Mouse (Mus musculus) liver, adult 2 months (tissue): Measurements from ENCODE around the gene Arhgap22. TPM values are rescaled to one million over a fixed set of nuclear protein-coding genes. Genes with fewer than 3 reads are reported as not detected.

Experiments used
- DNase-seq: peaks from one replicate; pipeline ENCODE4 v3.0.0-alpha.2; 2011; ENCODE audit warnings: low read depth, low spot score; ENCODE audit errors: extremely low read depth
- H3K27ac ChIP-seq: fragments of 200-500 bp; replicated peaks from 2 replicates; pipeline ENCODE4 v1.5.1; 2012; ENCODE audit warnings: low read depth, mild to moderate bottlenecking, control low read depth, inconsistent platforms, low read length; ENCODE audit not compliant: insufficient read depth
- H3K27me3 ChIP-seq: fragments of 200-500 bp; 2 replicates; pipeline ENCODE4 v1.6.1; 2012; ENCODE audit warnings: mild to moderate bottlenecking, moderate library complexity, low read length, inconsistent platforms; ENCODE audit not compliant: control insufficient read depth, insufficient read depth
- H3K36me3 ChIP-seq: fragments of 200-500 bp; 2 replicates; pipeline ENCODE4 v1.6.1; 2012; ENCODE audit warnings: low read length, inconsistent platforms; ENCODE audit not compliant: control insufficient read depth, insufficient read depth
- H3K4me1 ChIP-seq: fragments of 200-500 bp; 2 replicates; pipeline ENCODE4 v1.6.1; 2011; ENCODE audit warnings: low read length; ENCODE audit not compliant: control insufficient read depth, insufficient read depth
- H3K4me3 ChIP-seq: fragments of 200-500 bp; 2 replicates; pipeline ENCODE4 v1.5.1; 2011; ENCODE audit warnings: low read depth, mild to moderate bottlenecking, control low read depth, low read length, moderate library complexity; ENCODE audit not compliant: insufficient read depth
- H3K79me2 ChIP-seq: fragments of 200-500 bp; 2 replicates; pipeline ENCODE4 v1.6.1; 2012; ENCODE audit warnings: inconsistent platforms, mild to moderate bottlenecking, low read length, moderate library complexity; ENCODE audit not compliant: control insufficient read depth, insufficient read depth
- H3K9ac ChIP-seq: fragments of 200-500 bp; 2 replicates; pipeline ENCODE4 v1.6.1; 2012; ENCODE audit warnings: low read depth, mild to moderate bottlenecking, control low read depth, inconsistent platforms, low read length
- CTCF ChIP-seq: fragments of 200-500 bp; IDR thresholded peaks from 2 replicates; pipeline ENCODE4 v1.5.1; 2011; ENCODE audit warnings: low read depth, low read length, control low read depth
- POLR2A ChIP-seq: fragments of 200-500 bp; IDR thresholded peaks from 2 replicates; pipeline ENCODE4 v1.6.1; 2011; ENCODE audit warnings: low read length, control low read depth; ENCODE audit not compliant: insufficient read depth; ENCODE audit errors: extremely low read depth
- WGBS: fragments of 180-500 bp; shearing (Covaris S2); methylation state at CpG from one replicate; pipeline ENCODE4 v1.1.7; 2018; 5-methylcytosine and 5-hydroxymethylcytosine counted together
- polyA plus RNA-seq: library from polyadenylated mRNA; depleted of rRNA; stranded (reverse); fragments of >200 nt; gene quantifications from 2 replicates; pipeline ENCODE4 v1.2.3, GENCODE M21; 2012
- total RNA-seq: library from RNA; depleted of rRNA; stranded (reverse); fragments of >200 nt; gene quantifications from 2 replicates; pipeline ENCODE4 v1.2.3, GENCODE M21; 2014

Arhgap22 gene
- total and polyA plus RNA-seq, 2 experiments, result 0.09 to 0.57 TPM

- TF ChIP-seq POLR2A (no peak), CTCF (no peak)
- WGBS, result 86% methylated on average over 14 of the region's 14 CpGs
- H3K4me3 ChIP-seq, result no peak overlapping the region
- no peak for DNase-seq
- H3K9ac ChIP-seq, result no peak overlapping the region
- H3K27ac ChIP-seq, result no peak overlapping the region
- no peaks in the 10 kb centered on the region for H3K79me2 ChIP-seq
- no peaks in the 10 kb centered on the region for H3K27me3 ChIP-seq
- no peaks in the 10 kb centered on the region for H3K36me3 ChIP-seq
- H3K4me1 ChIP-seq, result no peaks in the 10 kb centered on the region
Observed at GRCm38 (mm10) chr14:33343131-33343725, 129.4 kb downstream of the Arhgap22 start.

- H3K79me2 ChIP-seq, result no peaks in the 10 kb centered on the region
- DNase-seq, result no peak
- TF ChIP-seq POLR2A (no peak), CTCF (no peak)
- H3K27ac ChIP-seq, result no peak overlapping the region
- no peaks in the 10 kb centered on the region for H3K36me3 ChIP-seq
- H3K27me3 ChIP-seq, result peaks cover 4% of the 10 kb centered on the region
- H3K4me3 ChIP-seq, result no peak overlapping the region
- H3K9ac ChIP-seq, result no peak overlapping the region
- no peaks in the 10 kb centered on the region for H3K4me1 ChIP-seq
- WGBS, result 83% methylated on average over 6 of the region's 6 CpGs
Observed at GRCm38 (mm10) chr14:33346546-33346945, 132.7 kb downstream of the Arhgap22 start.

- Histone ChIP-seq H3K27ac (no peak overlapping the region), H3K9ac (no peak overlapping the region), H3K79me2 (no peaks in the 10 kb centered on the region), H3K4me3 (no peak overlapping the region), H3K36me3 (no peaks in the 10 kb centered on the region), H3K27me3 (peaks cover 4% of the 10 kb centered on the region), H3K4me1 (no peaks in the 10 kb centered on the region)
- TF ChIP-seq POLR2A, result no peak
- TF ChIP-seq CTCF, result no peak
- 59% methylated on average over 4 of the region's 4 CpGs for WGBS
- no peak for DNase-seq
Observed at GRCm38 (mm10) chr14:33347738-33348137, 133.9 kb downstream of the Arhgap22 start.

- Histone ChIP-seq H3K27me3 (peaks cover 4% of the 10 kb centered on the region), H3K79me2 (no peaks in the 10 kb centered on the region), H3K27ac (no peak overlapping the region), H3K36me3 (no peaks in the 10 kb centered on the region), H3K4me1 (no peaks in the 10 kb centered on the region), H3K4me3 (no peak overlapping the region), H3K9ac (no peak overlapping the region)
- DNase-seq, result no peak
- WGBS, result 78% methylated on average over 1 of the region's 1 CpGs
- TF ChIP-seq POLR2A (no peak), CTCF (no peak)
Observed at GRCm38 (mm10) chr14:33348146-33348545, 134.3 kb downstream of the Arhgap22 start.

- 10% methylated on average over 42 of the region's 42 CpGs for WGBS
- H3K4me1 ChIP-seq, result no peaks in the 10 kb centered on the region
- H3K9ac ChIP-seq, result no peak overlapping the region
- H3K36me3 ChIP-seq, result no peaks in the 10 kb centered on the region
- TF ChIP-seq POLR2A, result no peak
- TF ChIP-seq CTCF, result no peak
- H3K27me3 ChIP-seq, result peaks cover 4% of the 10 kb centered on the region
- no peak for DNase-seq
- H3K79me2 ChIP-seq, result no peaks in the 10 kb centered on the region
- H3K4me3 ChIP-seq, result no peak overlapping the region
- H3K27ac ChIP-seq, result no peak overlapping the region
Observed at GRCm38 (mm10) chr14:33351019-33351418, 137.2 kb downstream of the Arhgap22 start.

- Histone ChIP-seq H3K27me3 (peaks cover 4% of the 10 kb centered on the region), H3K36me3 (no peaks in the 10 kb centered on the region), H3K79me2 (no peaks in the 10 kb centered on the region), H3K27ac (no peak overlapping the region), H3K4me1 (no peaks in the 10 kb centered on the region), H3K9ac (no peak overlapping the region), H3K4me3 (no peak overlapping the region)
- no peak for DNase-seq
- 80% methylated on average over 6 of the region's 6 CpGs for WGBS
- TF ChIP-seq CTCF, result no peak
- no peak for TF ChIP-seq POLR2A
Observed at GRCm38 (mm10) chr14:33351984-33352722, 138.3 kb downstream of the Arhgap22 start.
